Mouse (Mus musculus): ENCODE measurements at regions not wholly inside any gene's neighbourhood (a gene's known extent, or its start where the extent isn't known, plus 50 kb on each side); places are given as distances from the start of the nearest gene placed in this dataset.

GRCm38 (mm10) chr4:124005626-124006315 lies 87.9 kb upstream of the 4930535I16Rik start:
- TF ChIP-seq POLR2A (IDR thresholded peaks at IDR 0.05; ENCODE audit: borderline replicate concordance, extremely low read depth, insufficient read depth, insufficient read length, poor library complexity, severe bottlenecking) (no peak), CTCF (IDR thresholded peaks at IDR 0.05; ENCODE audit: borderline replicate concordance, extremely low read depth, insufficient read depth, insufficient read length) (no peak)

All from brain, embryonic 14.5 days (tissue).